Mouse (Mus musculus) megakaryocyte, embryonic 14.5 days (primary cell): Measurements from ENCODE around the gene Arhgap24.

ENCODE experiments used
- FLI1 ChIP-seq: IDR thresholded peaks from 2 replicates; pipeline ENCODE4 v1.6.1; 2012; ENCODE audit warnings: low read length, inconsistent platforms, mixed read lengths
- GATA1 ChIP-seq: IDR thresholded peaks from 3 replicates; pipeline ENCODE4 v1.6.1; 2012; ENCODE audit warnings: mixed read lengths, low read length, inconsistent platforms, borderline replicate concordance

- TF ChIP-seq GATA1, result no peak
- TF ChIP-seq FLI1, result no peak
Measured at GRCm38 (mm10) chr5:102843934-102844709, 362.9 kb downstream of the Arhgap24 start.
